Mouse (Mus musculus) ES-E14 (cell line): Measurements from ENCODE around the gene Acin1. TPM values are rescaled to one million over a fixed set of nuclear protein-coding genes. Genes with fewer than 3 reads are reported as not detected.

ENCODE experiments used
- DNase-seq: peaks from one replicate; pipeline ENCODE4 v3.0.0-alpha.2; 2013; ENCODE audit warnings: low read depth, low spot score
- H3K27ac ChIP-seq: 2 replicates; pipeline ENCODE4 v1.5.1; 2012; ENCODE audit warnings: low read depth, mild to moderate bottlenecking, low read length, moderate library complexity, mixed read lengths; ENCODE audit not compliant: poor library complexity, insufficient read depth, severe bottlenecking
- H3K36me3 ChIP-seq: 2 replicates; pipeline ENCODE4 v1.6.1; 2012; ENCODE audit warnings: mild to moderate bottlenecking, low read length, moderate library complexity, mixed read lengths; ENCODE audit not compliant: control insufficient read depth, poor library complexity, insufficient read depth, severe bottlenecking
- H3K4me1 ChIP-seq, 2 experiments: fragments of 150-350 bp in 1 of 2; sonication (generic) in 1 of 2; 2 replicates each; pipeline ENCODE4 v1.6.1; 2012; ENCODE audit warnings: low read length in 2 of 2, mild to moderate bottlenecking in 1 of 2, mixed read lengths in 1 of 2; ENCODE audit not compliant: control insufficient read depth in 2 of 2, insufficient read depth in 2 of 2, poor library complexity in 1 of 2
- H3K4me3 ChIP-seq, 2 experiments: fragments of 150-350 bp in 1 of 2; sonication (generic) in 1 of 2; 2 replicates each; pipeline ENCODE4 v1.5.1; 2012; ENCODE audit warnings: low read length in 2 of 2, low read depth in 1 of 2, mild to moderate bottlenecking in 1 of 2, mixed read lengths in 1 of 2; ENCODE audit not compliant: insufficient read depth in 1 of 2, poor library complexity in 1 of 2, severe bottlenecking in 1 of 2
- H3K9ac ChIP-seq: 2 replicates; pipeline ENCODE4 v1.6.1; 2012; ENCODE audit warnings: low read depth, mild to moderate bottlenecking, low read length, mixed read lengths; ENCODE audit not compliant: poor library complexity, insufficient read depth, severe bottlenecking
- H3K9me3 ChIP-seq: fragments of 150-350 bp; sonication (generic); 2 replicates; pipeline ENCODE4 v1.6.1; 2012; ENCODE audit warnings: low read depth, mild to moderate bottlenecking, low read length; ENCODE audit not compliant: control insufficient read depth, insufficient read depth
- CHD2 ChIP-seq: IDR thresholded peaks from 2 replicates; pipeline ENCODE4 v1.6.1; 2014; ENCODE audit warnings: mild to moderate bottlenecking, low read depth, low read length, inconsistent platforms
- HCFC1 ChIP-seq: IDR thresholded peaks from 2 replicates; pipeline ENCODE4 v1.6.1; 2012; ENCODE audit warnings: low read length, inconsistent platforms, borderline replicate concordance; ENCODE audit not compliant: insufficient read depth
- MAFK ChIP-seq: IDR thresholded peaks from 2 replicates; pipeline ENCODE4 v1.6.1; 2014; ENCODE audit warnings: mild to moderate bottlenecking, low read depth, low read length, inconsistent platforms; ENCODE audit not compliant: insufficient read depth
- ZC3H11A ChIP-seq: IDR thresholded peaks from 2 replicates; pipeline ENCODE4 v1.6.1; 2012; ENCODE audit warnings: low read depth, mild to moderate bottlenecking, inconsistent platforms, low read length, borderline replicate concordance
- ZNF384 ChIP-seq: IDR thresholded peaks from 2 replicates; pipeline ENCODE4 v1.6.1; 2012; ENCODE audit warnings: low read depth, low read length, inconsistent platforms
- in situ Hi-C, 2 experiments: fragments of 600-800 bp; cut with MboI; formaldehyde crosslinking; loops; one replicate each; pipeline ENCODE4 v1.15.1; 2025; ENCODE audit warnings: low sequenced_read_pairs in 2 of 2, inconsistent platforms in 1 of 2; ENCODE audit not compliant: unreplicated experiment in 2 of 2
- total RNA-seq: library from RNA; depleted of rRNA; stranded (reverse); fragments of 300-350 nt; gene quantifications from 2 replicates; pipeline ENCODE4 v1.2.3, GENCODE M21; 2012

Gene Acin1
- total RNA-seq, 1 experiment: 121 TPM

DNA sequence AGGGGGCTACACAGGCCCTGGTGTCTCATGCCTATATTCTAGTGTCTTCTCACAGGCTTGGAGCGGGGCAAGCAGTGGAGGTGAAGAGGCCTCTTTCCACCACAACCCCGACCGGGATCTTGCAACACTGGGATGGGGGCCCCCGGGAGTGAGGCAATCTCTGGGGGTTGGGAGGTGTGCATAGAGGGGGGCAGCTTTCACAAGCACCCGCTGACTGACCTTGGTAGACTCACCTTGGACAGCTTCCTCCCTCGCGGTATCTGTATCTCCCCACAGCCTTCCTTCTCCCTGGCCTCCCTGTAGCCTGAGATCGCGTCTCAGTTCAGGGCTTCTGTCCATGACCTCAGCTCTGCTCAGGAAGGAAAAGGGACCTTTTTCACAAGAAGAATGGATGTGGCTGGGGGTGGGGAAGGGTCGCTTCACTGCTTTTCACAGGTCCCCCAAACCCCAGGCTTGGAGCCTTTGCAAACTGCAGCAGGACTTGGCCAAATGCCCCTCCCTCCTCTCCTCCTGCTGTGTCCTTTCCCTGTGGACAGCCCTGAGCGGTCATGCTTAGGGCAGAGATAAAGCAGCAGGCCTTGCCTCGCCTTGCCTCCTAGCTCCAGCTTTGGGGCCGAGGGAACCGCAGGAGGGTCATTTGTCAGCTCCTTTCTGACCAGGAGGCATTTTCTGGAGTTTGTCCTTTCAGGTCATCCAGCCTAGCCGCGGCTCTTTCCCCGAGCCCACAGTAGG is 20.0 kb upstream of the Acin1 start:
- Histone ChIP-seq H3K4me1 (peaks cover 0 to 11% of the 10 kb centered on the region in 2 experiments; a peak in 1 of 4 replicates), H3K9me3 (no peaks in the 10 kb centered on the region), H3K27ac (no peak overlapping the region), H3K9ac (no peak overlapping the region), H3K36me3 (no peaks in the 10 kb centered on the region), H3K4me3 (no peak overlapping the region)
- DNase-seq: no peak
- TF ChIP-seq CHD2: no peak
- TF ChIP-seq ZC3H11A: no peak
- TF ChIP-seq MAFK: no peak
- TF ChIP-seq HCFC1: no peak
- TF ChIP-seq ZNF384: no peak
- in situ Hi-C loops: no loop called here

DNA sequence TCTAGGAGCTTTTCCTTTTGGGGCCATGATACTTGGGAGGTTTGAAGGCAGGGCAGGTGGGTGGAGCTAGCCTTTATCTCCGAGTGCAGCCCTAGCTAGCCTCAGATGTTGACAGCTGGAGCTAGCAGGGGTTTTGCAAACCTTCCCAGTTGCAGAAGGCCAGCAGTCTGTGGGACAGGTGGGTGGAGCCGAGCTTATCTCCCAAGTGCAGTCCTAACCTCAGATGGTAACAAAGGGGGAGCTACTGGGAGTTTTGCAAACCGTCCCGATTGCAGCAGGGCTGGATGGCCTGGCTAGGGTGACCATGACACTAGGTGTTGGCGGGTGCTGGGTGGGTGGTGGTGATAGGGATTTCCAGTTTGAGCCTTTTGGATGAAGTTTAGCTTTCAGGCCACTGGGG is 19.1 kb upstream of the Acin1 start:
- H3K9me3 ChIP-seq: no peaks in the 10 kb centered on the region
- H3K27ac ChIP-seq: no peak overlapping the region
- no peak for DNase-seq
- no peak for TF ChIP-seq ZNF384
- no peak for TF ChIP-seq CHD2
- TF ChIP-seq HCFC1: no peak
- TF ChIP-seq MAFK: no peak
- no peak for TF ChIP-seq ZC3H11A
- no peak overlapping the region for H3K4me3 ChIP-seq
- in situ Hi-C loops: no loop called here
- H3K4me1 ChIP-seq: peaks cover 0 to 7% of the 10 kb centered on the region in 2 experiments; a peak in 1 of 4 replicates
- no peaks in the 10 kb centered on the region for H3K36me3 ChIP-seq
- H3K9ac ChIP-seq: no peak overlapping the region

DNA sequence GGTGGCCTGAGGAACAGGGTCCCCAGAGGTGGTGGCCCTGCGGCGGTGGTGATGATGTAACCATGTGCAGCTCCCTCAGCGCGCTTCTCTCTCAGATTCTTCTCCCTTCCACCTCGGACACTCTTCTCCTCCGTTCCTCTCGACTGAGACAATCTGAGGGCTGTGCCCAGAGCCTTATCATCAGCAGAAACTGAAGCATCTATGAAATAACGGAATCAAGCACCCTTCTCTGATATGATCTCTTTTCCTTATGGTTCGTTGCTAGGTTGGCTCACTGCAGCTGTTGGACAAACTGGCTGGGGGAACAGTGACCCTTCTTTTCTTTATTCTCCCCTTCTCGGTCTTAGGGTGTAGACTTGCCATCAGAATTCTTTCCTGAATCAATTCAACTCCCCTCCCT is 16.5 kb upstream of the Acin1 start:
- TF ChIP-seq CHD2 (no peak), MAFK (no peak), HCFC1 (no peak), ZNF384 (no peak), ZC3H11A (no peak)

DNA sequence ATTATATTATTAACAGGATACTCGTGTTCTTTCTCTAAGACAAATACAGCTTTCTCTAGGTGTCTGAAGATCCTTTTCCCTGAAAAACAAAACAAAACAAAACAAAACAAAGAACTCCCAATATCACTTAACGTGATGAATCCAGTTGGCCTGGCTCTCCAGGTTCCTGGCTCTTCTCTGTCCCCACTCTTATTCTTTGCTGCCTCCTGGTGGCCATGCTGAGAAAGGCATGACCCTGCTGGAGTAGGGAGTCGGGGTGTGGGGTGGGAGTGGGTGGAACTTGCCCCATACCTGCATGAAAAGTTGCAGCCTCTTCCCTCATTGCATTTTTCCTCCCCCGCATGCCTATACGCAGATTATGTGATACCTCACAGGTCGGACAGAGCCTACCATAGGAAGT is 14.6 kb upstream of the Acin1 start:
- no peaks in the 10 kb centered on the region for H3K9me3 ChIP-seq
- no peak overlapping the region for H3K4me3 ChIP-seq
- H3K36me3 ChIP-seq: no peaks in the 10 kb centered on the region
- no peaks in the 10 kb centered on the region; a peak in 1 of 4 replicates for H3K4me1 ChIP-seq
- H3K9ac ChIP-seq: no peak overlapping the region
- H3K27ac ChIP-seq: no peak overlapping the region
- TF ChIP-seq MAFK (no peak), ZC3H11A (no peak; the same call in 1 of the 2 replicates), HCFC1 (no peak), CHD2 (no peak), ZNF384 (no peak)
- in situ Hi-C loops: no loop called here
- peak; percentile 75 for DNase-seq

More for the DNA sequence above, 16.5 kb upstream of the Acin1 start:
- H3K9me3 ChIP-seq: no peaks in the 10 kb centered on the region
- DNase-seq: no peak
- H3K9ac ChIP-seq: no peak overlapping the region
- H3K27ac ChIP-seq: no peak overlapping the region
- H3K4me3 ChIP-seq: no peak overlapping the region
- peaks cover 0 to 5% of the 10 kb centered on the region in 2 experiments; a peak in 1 of 4 replicates for H3K4me1 ChIP-seq
- in situ Hi-C loops: no loop called here
- H3K36me3 ChIP-seq: no peaks in the 10 kb centered on the region
